Mouse (Mus musculus): Measurements from ENCODE around the gene Nt5c3b.

DNA sequence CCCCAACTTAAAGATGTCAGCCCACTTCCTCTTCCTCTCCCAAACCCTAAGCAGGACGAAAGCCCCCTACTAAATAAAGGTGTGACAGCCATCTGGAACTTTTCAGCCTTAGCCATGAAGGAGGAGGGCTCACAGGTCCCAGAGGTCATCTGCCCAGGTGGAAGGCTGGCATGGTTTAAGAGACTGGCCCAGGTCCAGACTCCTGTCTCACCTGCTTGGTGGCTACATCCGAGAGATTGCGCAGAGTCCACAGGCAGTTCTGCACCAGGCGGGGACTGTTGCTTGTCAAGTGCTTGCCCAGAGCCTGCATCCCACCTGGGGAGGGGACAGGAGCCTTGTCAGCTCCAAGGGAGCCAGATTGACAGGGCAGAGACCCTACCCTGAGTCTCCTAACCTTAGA lies 62.3 kb downstream of the Nt5c3b start:
- TF ChIP-seq POLR2A (IDR thresholded peaks at IDR 0.05; ENCODE audit: borderline replicate concordance, insufficient read depth, low read length): no peak
- TF ChIP-seq CTCF (IDR thresholded peaks at IDR 0.05; ENCODE audit: borderline replicate concordance, insufficient read depth, low read depth, low read length): no peak

All from cerebellum, adult 2 months (tissue).